Mouse (Mus musculus): ENCODE measurements around the gene Bnip1. TPM values are rescaled to one million over a fixed set of nuclear protein-coding genes. Genes with fewer than 3 reads are reported as not detected.

Bnip1 gene
- total RNA-seq (2021): 10 to 100 TPM; 37.8 to 38.3 TPM
- long read RNA-seq, experiment 1, transcript Bnip1-201 (6 exons, 1,098 nt): major isoform, 10 of 15 reads
- long read RNA-seq, experiment 1, partial matches to known transcripts: 1 of 15 reads
- long read RNA-seq, experiment 1, other reads (novel, unspliced or antisense): 1 of 15 reads
- long read RNA-seq, experiment 2, transcript Bnip1-204 (2 exons, 895 nt): minor isoform, 6 of 24 reads
- long read RNA-seq, experiment 2, transcript Bnip1-201 (6 exons, 1,098 nt): major isoform, 8 of 24 reads
- long read RNA-seq, experiment 2, partial matches to known transcripts: 1 of 24 reads
- long read RNA-seq, experiment 2, other reads (novel, unspliced or antisense): 7 of 24 reads

DNA sequence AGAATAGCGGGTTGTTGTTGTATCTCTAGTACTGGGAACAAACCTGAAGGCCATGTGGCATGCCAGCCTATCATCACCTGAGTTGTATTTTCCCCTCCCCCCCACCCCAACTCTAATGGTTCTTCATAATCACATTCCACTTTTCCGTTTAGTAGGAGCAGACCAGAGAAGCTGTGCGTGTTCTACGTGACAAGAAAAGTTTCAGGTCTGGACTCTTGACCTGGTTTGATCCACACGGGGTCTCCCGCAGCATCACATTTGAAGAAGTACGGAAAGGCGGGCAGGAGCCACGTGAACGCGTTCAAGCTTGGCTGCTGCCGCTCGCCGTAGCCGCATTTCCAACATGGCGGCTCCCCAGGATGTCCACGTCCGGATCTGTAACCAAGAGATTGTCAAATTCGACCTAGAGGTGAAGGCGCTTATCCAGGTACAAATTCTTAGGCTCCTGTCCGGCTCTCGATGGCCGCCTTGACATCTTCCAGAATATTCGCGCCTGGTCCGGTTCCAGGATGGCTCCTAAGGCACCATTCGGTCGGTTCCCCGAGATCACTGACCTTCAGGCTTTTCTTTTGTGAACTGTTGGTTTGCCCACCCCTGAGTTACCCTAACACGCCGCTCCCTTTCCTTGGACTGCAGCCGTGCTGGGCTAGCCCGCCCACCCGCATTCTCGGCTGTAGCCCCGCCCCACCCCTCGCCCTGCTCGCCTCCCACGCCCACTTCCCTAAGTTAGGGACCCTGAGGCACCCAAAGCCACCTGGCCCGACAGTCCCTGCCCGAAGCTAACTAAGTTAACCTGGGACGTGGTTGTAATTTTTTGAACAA, at the start of gene Bnip1:
Bnip1 (plus strand) TSS at position 317 of the 822 bp plus-strand sequence.
- peak; percentile 53 to 62 for DNase-seq (ENCODE audit: low spot score in 2 of 2)

- no peak for DNase-seq (ENCODE audit: low spot score in 2 of 2)
These were observed 38.3 kb upstream of the Bnip1 start for GRCm38 (mm10) chr17:26742581-26742980.

GRCm38 (mm10) chr17:26743294-26743693, 37.6 kb upstream of the Bnip1 start:
- DNase-seq (ENCODE audit: low spot score in 2 of 2): no peak

DNA sequence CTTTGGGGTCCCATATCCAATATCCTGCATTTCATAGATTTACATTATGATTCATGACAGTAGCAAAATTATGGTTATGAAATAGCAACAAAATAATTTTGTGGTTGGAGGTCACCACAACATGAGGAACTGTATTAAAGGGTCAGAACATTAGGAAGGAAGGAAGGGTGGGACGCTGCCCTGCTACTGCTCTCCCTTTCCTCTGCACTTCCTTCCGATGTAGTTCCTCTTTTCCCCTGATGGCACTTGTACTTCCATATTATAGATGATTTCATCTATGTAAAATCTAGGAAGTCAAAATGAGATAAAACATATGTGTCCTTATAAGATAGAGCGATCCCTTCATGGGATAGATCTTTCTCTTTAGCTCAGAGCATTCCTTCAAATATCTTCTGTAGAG, 30.9 kb upstream of the Bnip1 start:
- no peak for DNase-seq (ENCODE audit: low spot score in 2 of 2)

GRCm38 (mm10) chr17:26752297-26752696, 28.6 kb upstream of the Bnip1 start:
- no peak for DNase-seq (ENCODE audit: low spot score in 2 of 2)

GRCm38 (mm10) chr17:26753476-26753875, 27.4 kb upstream of the Bnip1 start:
- DNase-seq (ENCODE audit: low spot score in 2 of 2): no peak

DNA sequence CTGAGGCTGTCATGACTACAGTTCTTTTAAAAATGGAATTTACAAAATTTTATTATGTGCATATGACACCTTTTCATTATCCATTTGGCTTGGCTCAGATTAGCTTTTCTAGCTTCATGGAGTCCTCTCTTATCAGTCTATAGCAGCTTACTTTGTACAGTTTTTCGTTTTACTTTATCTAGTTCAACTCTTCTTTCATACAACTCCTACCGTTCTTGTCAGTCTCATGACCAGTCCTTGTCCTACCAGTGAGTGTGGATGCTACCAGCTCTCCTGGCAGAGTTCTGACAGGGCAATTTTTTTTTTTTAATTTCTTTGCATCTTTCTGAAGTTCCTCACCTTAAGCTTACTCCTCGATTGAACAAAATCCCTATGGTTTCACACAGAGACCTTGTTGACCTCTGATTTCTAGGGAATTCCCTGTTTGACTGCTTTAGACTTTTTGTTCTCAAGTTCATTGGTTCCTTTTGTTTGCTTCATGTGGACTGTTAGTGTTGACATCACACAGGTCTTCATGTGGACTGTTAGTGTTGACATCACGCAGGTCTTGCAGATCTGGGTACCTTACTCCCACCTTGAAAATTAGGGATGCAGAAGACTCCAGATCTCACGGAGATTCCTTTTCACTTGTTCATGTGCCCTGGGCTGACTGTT, 13.6 kb upstream of the Bnip1 start:
- no peak for DNase-seq (ENCODE audit: low spot score in 2 of 2)

DNA sequence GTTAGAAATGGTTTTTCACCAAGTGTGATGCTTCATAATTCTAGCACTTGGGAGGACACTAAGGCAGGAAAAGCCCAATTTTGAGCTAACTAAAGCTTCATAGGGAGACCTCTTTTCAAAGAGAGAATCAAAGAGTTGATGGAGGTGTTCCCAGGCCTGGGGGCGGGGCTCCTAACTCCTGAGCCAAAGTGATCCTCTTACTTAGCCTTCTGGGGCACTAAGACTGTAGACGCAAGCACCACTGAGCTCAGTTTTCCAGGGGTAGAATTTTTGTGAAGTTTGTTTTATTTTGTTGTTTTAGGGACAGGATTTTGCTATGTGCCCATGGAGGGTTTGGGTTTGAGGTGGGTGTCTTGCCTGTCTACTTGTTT, 13.1 kb upstream of the Bnip1 start:
- no peak for DNase-seq (ENCODE audit: low spot score in 2 of 2)

DNA sequence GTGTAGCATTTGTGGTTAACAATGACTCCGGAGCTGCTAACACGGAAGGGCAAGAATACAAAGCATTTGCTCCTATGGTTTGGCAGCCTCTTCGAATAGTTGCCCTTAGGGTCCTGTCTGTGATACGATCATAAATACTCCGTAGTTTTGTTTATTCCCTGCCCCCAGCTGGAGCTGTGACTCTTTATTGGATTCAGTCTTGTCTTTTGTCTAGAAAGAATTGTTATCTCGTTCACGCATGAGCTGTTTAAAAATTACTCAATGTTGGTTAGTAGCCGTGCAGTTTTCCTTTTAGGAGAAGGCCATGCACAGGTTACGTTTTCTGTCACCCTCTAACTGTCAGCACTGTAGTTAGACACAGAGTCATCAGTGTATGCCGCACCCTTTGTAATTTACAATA, 4.7 kb upstream of the Bnip1 start:
- DNase-seq (ENCODE audit: low spot score in 2 of 2): no peak

- no peak for DNase-seq (ENCODE audit: low spot score in 2 of 2)
These were observed 2.9 kb upstream of the Bnip1 start for GRCm38 (mm10) chr17:26778001-26778400.

- no peak for DNase-seq (ENCODE audit: low spot score in 2 of 2)
These were observed 2.3 kb upstream of the Bnip1 start for GRCm38 (mm10) chr17:26778430-26779100.

GRCm38 (mm10) chr17:26779471-26779870, 1.4 kb upstream of the Bnip1 start:
- DNase-seq (ENCODE audit: low spot score in 2 of 2): no peak

- no peak for DNase-seq (ENCODE audit: low spot score in 2 of 2)
These were observed 761 bp downstream of the Bnip1 start for GRCm38 (mm10) chr17:26781610-26782043.

DNA sequence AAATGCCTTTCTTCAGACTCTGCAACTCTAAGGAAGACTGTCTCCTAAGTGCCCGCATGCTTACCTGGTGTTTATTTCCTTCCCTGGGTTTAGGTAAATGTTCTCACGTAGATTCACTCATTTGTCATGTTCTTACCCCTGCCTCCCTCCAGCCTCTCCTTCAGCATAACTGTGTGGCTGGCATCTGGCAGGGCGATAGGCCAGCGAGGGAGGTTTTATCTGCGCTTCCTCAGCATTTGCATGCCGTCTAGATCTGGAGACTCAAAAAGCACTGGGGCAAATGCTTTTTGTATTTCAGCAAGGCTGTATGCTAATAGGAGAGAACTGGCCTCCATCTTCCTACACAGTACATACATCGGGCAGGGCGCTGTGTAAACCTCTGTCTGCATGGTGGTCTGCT, 3.7 kb downstream of the Bnip1 start:
- DNase-seq (ENCODE audit: low spot score in 2 of 2): no peak

- DNase-seq (ENCODE audit: low spot score in 2 of 2): no peak
These were observed 5.7 kb downstream of the Bnip1 start for GRCm38 (mm10) chr17:26786586-26786985.

DNA sequence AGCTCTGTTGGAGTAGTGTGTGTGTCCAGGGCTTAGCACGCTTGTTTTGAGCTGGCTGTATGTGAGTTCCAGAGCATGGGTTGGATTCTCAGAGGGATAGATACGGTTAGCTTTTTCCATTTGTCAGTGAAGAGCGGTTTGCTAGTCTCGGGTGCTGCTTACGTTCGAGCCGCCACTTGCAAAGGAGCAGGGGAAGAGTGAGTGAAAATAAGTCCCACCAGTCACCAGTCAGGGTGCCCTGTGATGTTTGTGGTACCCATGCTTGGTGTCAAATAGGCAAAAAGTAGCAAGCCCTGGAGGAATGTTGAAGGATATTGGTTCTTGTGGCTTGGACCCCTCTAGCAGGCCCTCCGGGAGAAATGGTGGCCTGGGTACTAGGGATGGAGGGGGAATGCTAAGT, 8.1 kb downstream of the Bnip1 start:
- DNase-seq (ENCODE audit: low spot score in 2 of 2): no peak

DNA sequence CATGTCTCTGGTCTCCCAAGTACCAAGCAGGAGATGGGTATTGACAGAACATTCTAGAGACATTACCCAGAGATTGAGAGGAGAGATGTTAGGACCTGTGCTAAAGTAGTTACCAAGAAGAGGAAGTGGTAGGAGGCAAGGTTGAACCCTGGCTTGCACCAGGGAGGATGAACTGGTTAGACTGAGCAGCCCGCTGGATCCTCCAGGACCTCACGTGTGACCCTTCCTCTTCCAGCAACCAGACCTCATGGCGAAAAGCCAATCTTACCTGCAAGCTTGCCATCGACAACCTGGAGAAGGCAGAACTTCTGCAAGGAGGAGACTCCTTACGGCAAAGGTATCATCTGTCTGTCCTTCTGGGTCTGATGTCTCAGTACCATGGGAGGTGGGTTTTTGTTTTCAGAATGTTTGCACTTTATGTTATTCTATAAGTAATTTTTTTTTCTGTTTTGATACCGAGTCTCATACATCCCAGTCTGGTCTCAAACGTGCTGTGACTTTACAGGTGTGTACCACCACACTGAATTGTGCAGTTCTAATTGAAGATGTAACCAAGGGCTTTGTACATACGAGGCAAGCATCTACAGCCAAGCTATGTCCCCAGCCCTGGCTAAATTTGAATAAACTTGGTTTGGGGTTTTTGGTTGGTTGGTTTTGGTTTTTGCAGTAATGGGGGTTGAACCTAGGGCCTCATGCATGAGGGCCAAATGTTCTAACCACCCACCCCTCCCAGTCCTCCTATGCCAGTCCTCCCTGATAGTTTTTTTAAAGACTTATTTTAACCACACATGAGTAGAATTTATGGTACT, 8.8 kb downstream of the Bnip1 start:
- DNase-seq (ENCODE audit: low spot score in 2 of 2): no peak

DNA sequence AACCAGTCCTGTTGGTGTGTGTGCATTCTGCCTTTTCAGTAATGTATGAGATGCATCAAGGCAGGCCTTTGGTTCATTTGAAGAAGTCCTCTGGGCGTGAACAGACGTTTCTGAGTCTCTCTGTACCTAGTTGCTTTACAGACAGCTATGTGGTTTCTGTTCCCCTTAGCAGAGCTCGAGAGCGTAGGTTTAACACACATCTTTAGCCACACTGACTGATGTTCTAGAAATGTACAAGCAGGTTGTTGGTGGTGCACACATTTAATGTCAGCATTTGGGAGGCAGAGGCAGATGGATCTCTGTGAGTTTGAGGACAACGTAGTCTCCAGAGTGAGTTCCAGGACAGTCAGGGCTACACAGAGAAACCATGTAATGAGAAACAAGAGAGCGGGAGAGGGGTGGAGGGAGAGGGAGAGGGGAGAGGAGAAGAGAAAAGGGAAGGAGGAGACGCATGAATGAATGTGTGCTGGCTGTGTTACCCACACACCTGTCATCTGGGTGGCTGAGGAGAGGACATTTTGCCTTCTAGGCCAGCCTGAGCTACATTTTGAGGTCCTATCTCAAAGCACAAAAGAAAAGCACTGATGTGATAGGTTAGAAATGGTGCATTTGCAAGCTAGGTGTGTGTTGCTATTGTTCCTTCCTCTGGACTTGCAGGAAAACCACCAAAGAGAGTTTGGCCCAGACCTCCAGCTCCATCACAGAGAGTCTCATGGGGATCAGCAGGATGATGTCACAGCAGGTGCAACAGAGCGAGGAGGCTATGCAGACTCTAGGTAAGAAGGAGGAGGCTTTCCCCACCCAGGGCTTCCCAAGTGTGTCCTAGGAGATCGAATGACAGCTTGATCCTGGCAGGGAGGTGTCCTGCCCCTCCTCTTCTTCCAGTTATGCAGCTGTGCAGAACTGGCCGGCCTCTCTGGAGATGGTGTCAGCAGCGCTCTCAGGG, 9.7 kb downstream of the Bnip1 start:
- DNase-seq (ENCODE audit: low spot score in 2 of 2): no peak

DNA sequence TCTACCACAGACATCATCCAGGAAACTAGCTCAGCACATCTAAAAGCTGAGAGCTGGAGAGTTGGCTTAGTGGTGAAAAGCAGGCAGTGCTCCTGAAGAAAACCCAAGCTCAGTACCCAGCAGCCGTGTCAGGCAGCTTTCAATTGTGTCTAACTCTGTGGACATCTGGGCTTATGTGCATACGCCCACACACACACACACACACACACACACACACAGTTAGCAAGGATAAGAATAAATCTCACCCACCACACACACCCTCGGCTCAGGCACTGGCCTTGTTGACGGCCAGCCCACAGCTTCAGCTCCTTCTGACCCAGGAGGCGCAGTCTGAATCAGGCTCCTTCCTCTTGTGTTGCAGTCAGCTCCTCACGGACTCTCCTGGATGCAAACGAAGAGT, 10.7 kb downstream of the Bnip1 start:
- DNase-seq (ENCODE audit: low spot score in 2 of 2): no peak
